Mouse (Mus musculus) ovary, adult 18-20 months (tissue): Measurements from ENCODE around the gene Fbxw11.

Experiments
- DNase-seq: peaks from one replicate; pipeline ENCODE4 v3.0.0; 2022; ENCODE audit warnings: low spot score, mixed read lengths

The Fbxw11 gene

DNA sequence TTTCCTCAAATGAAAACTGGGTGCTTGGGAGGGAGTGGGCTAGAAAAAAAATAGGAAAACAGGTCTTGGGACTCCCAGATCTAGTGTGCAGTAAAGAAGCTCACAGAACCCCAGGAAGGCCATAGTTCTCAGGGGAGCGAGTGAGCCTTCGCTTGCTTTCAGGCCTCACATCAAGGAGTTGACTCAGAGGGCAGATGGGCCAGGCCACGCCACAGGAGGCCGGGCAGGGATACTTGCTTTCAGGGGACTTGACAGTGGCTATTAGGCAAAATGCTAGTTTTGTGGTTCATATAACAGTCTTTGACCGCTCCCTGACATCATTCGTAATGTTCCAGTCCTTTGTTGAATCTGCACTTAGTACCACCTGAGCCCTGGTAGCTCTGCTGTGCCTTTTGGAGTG, 18.6 kb upstream of the Fbxw11 start:
- no peak for DNase-seq

GRCm38 (mm10) chr11:32625677-32626076, 16.8 kb upstream of the Fbxw11 start:
- peak; percentile 41 for DNase-seq

DNA sequence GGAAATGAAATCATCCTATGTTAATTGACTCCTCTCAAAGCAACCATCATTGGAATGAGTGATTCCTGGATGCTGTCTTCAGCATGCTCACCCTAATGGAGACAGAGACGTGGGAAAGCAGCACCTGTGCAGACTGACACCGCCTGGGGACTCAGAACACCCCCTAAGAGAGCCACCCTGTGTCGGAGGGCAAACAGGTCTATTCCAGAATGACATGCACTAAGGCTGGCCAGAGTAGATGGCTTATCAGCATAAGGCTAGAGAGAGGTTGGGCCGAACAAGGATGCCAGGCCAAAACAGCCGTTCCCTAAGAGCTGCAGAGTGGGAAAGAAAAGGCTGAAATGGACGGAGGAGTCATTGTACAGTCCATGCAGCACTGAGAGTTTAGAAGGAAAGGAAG, 16.4 kb upstream of the Fbxw11 start:
- no peak for DNase-seq

DNA sequence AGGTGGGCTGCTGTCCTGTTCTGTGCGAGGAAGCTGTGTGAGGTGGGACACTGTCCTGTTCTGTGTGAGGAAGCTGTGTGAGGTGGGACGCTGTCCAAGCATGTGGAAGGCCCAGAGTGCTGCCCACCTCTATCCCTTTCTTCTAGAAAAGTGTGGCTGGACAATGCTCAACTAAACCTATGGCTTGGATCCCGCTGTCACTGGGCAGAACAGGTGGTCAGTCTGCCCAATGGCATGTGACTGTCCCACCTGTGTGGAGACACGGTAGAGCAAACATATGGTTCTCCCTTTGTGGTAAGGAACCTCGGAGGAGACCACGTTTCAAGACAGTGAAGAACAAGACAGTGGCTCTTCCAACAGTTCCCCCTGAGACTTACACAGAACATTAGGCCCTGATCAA, 14.6 kb upstream of the Fbxw11 start:
- DNase-seq: no peak

DNA sequence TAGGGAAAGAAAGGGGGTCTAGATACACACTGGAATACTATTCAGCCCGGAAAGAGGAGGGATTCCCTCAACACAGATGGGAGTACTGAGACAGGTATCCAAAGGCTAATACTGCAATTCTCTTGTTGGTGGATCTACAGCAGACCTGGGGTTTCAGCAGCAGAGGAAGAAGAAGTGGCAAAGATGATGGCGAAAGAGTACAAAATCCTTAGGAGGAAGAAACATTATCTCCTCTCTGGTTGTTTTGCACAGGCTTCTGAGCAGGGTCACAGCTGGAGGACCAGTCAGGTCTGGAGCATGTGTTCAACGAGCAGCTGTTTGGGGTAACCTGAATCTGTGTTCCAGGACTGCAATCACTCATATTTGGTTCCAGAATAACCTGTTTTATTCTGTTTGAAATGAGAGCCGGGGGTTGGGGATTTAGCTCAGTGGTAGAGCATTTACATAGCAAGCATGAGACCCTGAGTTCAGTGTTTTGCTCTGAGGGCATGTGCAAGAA, 12.8 kb upstream of the Fbxw11 start:
- DNase-seq: no peak

DNA sequence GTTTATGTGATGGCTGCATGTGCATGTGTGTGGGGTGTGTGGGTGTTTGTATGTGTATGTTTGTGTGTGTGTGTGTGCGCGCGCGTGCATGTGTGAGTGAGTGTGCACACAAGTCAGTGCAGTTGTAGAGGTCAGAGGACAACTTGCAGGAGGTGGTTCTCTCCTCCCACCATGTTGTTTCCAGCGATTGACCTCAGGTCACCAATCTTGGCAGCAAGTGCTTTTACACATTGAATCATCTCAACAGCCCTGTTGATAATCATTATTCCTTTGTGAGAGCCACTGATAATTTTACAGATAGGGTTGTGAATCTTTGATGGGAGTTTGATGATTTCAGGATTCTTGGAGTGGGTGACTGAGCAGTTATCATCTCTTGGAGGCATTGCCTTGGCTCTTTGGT, 9.9 kb upstream of the Fbxw11 start:
- no peak for DNase-seq

GRCm38 (mm10) chr11:32633542-32633941, 9.0 kb upstream of the Fbxw11 start:
- DNase-seq: no peak

DNA sequence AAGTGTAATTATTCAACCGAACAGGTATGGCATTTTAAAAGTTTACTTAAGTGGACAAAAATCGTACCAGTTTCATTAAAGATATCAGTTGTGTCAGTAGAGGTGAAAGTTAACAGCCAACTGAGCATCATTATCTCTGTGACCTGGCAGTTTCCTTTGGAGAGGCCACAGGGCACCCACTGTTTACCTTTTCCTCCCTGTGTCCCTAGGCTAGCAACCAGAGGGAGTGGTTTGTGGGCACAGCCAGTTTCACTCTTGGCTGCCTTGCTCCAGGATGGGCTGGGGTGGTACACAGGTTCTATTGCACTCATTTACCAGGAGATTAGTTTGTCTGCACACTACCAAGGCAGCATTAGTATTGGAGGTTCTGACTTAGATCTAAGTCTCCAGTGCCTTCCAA, 8.4 kb upstream of the Fbxw11 start:
- no peak for DNase-seq

DNA sequence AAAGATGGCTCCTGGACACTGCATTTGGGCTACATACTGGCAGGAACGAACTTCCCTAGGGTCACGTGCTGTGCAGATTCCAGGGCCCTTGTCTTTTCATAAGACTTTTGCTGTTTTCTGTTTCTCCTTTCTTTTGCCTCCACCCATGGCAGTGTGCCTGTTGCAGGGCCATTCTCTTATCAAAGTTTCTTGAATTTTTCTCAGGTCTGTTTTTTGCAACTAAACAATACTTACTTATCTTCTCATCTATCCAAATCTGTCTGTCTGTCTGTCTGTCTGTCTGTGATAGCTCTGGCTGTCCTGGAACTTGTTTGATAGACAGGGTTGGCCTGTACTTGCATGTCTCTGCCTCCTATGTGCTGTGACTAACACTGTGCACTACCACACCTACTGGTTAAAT, 7.7 kb upstream of the Fbxw11 start:
- no peak for DNase-seq

GRCm38 (mm10) chr11:32636275-32636674, 6.2 kb upstream of the Fbxw11 start:
- no peak for DNase-seq

DNA sequence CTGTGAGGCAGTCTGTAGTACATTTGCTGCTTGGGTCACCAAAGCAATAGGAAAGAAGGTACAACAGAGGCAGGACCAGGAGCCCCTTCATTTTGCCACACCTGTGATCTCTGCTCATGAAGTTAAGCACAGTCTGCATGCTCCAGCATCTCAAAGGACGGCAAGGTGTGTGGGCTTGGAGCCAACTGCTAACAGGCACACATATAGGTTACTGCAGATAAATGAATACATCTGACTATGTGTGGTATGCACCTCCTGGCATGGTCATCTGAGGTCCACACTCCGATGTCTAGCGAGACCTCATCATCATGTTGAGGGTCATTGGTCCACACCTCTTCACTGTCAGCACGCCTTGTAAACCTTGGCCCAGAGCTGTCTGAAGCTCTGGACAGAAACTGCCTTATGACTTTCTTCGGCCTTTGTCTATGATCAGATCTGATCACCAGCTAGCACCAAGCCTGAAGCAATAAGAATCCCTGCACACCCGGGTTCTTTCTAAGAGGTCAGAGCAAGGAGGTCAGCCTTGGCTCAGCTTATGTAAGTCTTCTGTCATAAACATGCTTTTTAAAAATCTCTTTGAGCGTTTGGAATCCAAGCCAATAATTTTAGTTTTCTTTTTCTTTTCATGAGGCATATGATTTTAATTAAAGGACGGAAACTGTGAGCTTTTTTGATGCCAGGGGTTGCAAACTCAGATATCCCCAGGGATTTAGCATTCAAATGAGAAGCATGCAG, 3.8 kb upstream of the Fbxw11 start:
- no peak for DNase-seq

GRCm38 (mm10) chr11:32640617-32641016, 1.9 kb upstream of the Fbxw11 start:
- no peak for DNase-seq

GRCm38 (mm10) chr11:32642899-32643886, 669 bp downstream of the Fbxw11 start:
- DNase-seq: peak; percentile 50

DNA sequence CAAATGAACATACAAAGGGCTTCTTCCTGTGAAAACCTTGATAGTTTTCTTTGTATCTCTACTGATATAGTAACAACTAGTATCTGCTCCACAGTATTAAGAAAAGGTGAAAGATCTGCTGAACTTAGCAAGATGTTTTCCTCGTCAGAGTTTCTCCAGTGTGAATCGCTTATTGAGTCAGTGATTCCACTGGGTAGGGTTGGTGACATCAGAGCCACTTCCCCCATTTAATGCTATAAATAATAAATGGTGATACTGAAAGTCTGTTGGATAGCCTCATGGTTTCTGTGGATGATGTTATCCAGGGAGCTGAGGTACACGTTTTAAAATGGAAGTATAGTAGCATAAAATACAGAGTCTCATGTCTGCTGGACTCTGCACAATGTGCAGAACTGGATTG, 1.5 kb downstream of the Fbxw11 start:
- no peak for DNase-seq

DNA sequence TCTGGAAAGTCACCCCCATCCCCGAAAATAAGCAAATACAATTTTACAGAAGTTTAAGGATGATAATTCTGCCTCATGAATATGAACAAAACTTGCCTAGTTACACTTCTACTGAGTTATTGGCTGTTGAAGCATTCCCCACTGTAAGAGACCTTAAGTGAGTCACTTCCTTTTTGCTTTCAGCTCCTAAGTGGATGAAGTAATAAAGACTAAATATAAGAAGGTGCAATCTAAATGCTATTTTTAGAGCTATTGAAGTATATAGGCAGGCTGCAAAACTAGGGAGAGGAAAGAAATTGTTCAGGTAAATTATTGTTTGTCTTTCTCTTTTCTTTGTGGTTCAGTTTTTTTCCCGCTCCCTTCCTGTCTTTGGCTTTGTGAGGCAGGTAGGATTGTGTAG, 4.7 kb downstream of the Fbxw11 start:
- DNase-seq: no peak

GRCm38 (mm10) chr11:32650236-32650749, 7.8 kb downstream of the Fbxw11 start:
- DNase-seq: no peak

DNA sequence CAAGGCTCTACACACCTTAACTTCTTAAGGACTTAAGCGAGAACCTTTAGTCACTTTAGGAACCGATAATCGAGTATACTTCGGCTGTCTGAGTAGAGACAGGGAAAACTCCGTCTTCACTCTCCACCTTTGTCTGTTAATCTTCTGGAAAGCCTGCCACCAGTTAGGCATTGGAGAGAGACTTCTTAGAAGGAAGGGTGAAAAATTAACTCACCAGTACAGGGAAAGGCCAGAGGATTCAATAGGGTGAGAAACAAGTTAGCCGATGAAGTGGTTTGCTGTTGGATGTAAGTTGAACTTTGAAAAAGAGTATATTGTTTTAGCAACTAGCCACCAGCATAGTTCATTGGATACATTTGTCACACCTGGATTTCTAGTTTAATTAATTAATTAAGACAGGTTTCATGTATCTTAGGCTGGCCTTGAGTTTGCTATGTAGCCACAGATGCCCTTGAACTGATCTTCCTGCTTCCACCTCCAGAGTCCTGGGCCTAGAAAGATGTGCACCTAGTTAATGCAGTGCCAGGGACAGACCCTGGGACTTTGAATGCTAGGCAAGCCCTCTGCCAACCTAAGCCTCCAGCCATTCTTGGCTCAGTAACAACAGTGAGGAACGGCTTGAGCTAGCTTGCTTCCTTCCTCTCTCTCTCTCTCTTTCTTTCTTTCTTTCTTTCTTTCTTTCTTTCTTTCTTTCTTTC, 8.5 kb downstream of the Fbxw11 start:
- DNase-seq: no peak

- no peak for DNase-seq
Observed at GRCm38 (mm10) chr11:32651723-32652122, 9.2 kb downstream of the Fbxw11 start.

GRCm38 (mm10) chr11:32662082-32662656, 19.6 kb downstream of the Fbxw11 start:
- no peak for DNase-seq

GRCm38 (mm10) chr11:32665639-32666038, 23.1 kb downstream of the Fbxw11 start:
- no peak for DNase-seq

DNA sequence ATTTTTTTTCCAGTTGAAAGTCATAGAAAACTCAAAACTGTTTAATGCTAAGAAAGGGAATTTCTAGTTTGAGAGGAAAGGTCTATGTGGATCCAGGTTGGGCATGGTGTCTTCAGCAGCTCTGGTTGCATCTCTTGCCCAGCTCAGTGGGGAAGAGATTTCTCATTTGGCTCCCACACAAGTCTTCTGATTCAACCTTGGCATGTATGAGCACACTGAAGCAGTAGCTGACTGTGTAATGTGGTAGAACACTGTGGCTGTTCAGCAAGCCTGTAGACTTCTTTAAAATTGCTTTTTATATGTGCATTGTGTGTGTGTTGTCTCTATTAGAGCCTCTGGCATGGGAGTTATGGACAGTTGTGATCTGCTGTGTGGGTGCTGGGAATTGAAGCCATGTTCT, 24.5 kb downstream of the Fbxw11 start:
- DNase-seq: no peak

DNA sequence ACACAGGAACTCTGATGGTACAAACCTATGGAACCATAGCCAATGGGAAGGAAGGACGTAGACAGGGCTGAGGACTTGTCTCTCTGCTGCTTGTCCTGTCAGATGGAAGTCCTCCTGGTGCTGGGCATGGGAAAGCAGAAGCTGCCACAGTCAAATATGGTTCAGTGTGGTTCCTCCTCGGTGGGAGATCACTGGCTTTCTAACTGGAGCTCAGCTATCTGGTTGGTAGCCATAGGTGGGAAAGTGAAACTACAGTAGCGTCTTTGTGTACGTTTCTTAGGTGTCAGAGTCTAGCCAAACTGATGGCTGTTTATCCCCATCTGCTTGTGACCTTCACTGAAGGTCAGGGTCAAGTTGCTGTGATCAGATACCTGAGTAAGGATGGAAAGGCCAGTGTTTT, 29.0 kb downstream of the Fbxw11 start:
- no peak for DNase-seq
